ENCODE assay signal across 12 mouse cellular contexts in genomic region chr10:89902720-89903337, GRCm38 (mm10). TPM values are rescaled to one million over a fixed set of nuclear protein-coding genes. Genes with fewer than 3 reads are reported as not detected.
DNase-seq lines count a peak whose midpoint lies in the region; ATAC-seq and TF ChIP-seq lines count a peak whose summit lies in the region.
"Had no signal": no experiment of that assay in that cellular context is flagged by ENCODE, and none has a peak within 500 bp of the region (broad histone marks: within the 10 kb centered on the region; RNA-seq: fewer than 3 reads in every experiment).

No protein-coding gene starts in this region.

- ATAC-seq in lung, embryonic 14.5 days (ENCODE audit: insufficient read depth), result no peak

- H3K27ac ChIP-seq in heart, adult 2 months, result no peak overlapping the region
- H3K27ac ChIP-seq in lung, embryonic 14.5 days (ENCODE audit: low read depth), result no peak overlapping the region
- no peak overlapping the region for H3K27ac ChIP-seq in cortical plate, adult 2 months (ENCODE audit: insufficient read depth, low read length)
- H3K27ac ChIP-seq: embryonic facial prominence, embryonic 13.5 days had no signal

- no peaks in the 10 kb centered on the region for H3K9me3 ChIP-seq in lung, embryonic 14.5 days (ENCODE audit: low read depth, low read length)
- H3K9me3 ChIP-seq: embryonic facial prominence, embryonic 13.5 days had no signal

- TF ChIP-seq POLR2A in heart, adult 2 months (IDR thresholded peaks at IDR 0.05; ENCODE audit: insufficient read depth, low read depth, low read length), result no peak
- no peak for TF ChIP-seq POLR2A in brain, embryonic 14.5 days (IDR thresholded peaks at IDR 0.05; ENCODE audit: borderline replicate concordance, extremely low read depth, insufficient read depth, insufficient read length, poor library complexity, severe bottlenecking)
- no peak for TF ChIP-seq POLR2A in cortical plate, adult 2 months (IDR thresholded peaks at IDR 0.05; ENCODE audit: extremely low read depth, insufficient read depth, low read length)

- no peaks in the 10 kb centered on the region for H3K79me2 ChIP-seq in heart, adult 2 months (replicated peaks; ENCODE audit: control insufficient read depth, insufficient read depth, low read length)

- H3K36me3 ChIP-seq in heart, adult 2 months (ENCODE audit: control insufficient read depth, insufficient read depth, low read length), result no peaks in the 10 kb centered on the region
- H3K36me3 ChIP-seq in lung, embryonic 14.5 days (ENCODE audit: insufficient read depth), result no peaks in the 10 kb centered on the region
- H3K36me3 ChIP-seq: embryonic facial prominence, embryonic 13.5 days had no signal

- no peak for DNase-seq in heart, adult 2 months
- DNase-seq in heart, adult 11 months, result no peak
- peak; percentile 3 for DNase-seq in lung, embryonic 14.5 days
- no peak for DNase-seq in lung, postnatal 4 days
- DNase-seq in brain, embryonic 14.5 days (ENCODE audit: low read depth), result peak; percentile 63
- DNase-seq in testis, postnatal 14 days (ENCODE audit: low spot score), result no peak
- DNase-seq in heart, postnatal 25 days (ENCODE audit: low spot score), result no peak
- DNase-seq: lung, postnatal 10 days; right cerebral cortex, postnatal 4 days had no signal

- no peak overlapping the region for H3K4me3 ChIP-seq in heart, adult 2 months
- H3K4me3 ChIP-seq in lung, embryonic 14.5 days (ENCODE audit: low read depth, low read length), result no peak overlapping the region
- H3K4me3 ChIP-seq in cortical plate, adult 2 months (ENCODE audit: insufficient read depth, low read length), result no peak overlapping the region
- H3K4me3 ChIP-seq: embryonic facial prominence, embryonic 13.5 days had no signal

- 0 out of 2 replicates have a peak, but pooled peaks have one; percentile 8 for TF ChIP-seq CTCF in heart, adult 2 months (IDR thresholded peaks at IDR 0.05)
- TF ChIP-seq CTCF in lung, embryonic 14.5 days (IDR thresholded peaks at IDR 0.05; ENCODE audit: low read depth), result 0 out of 2 replicates have a peak, but pooled peaks have one; percentile 14
- no peak for TF ChIP-seq CTCF in brain, embryonic 14.5 days (IDR thresholded peaks at IDR 0.05; ENCODE audit: borderline replicate concordance, extremely low read depth, insufficient read depth, insufficient read length)
- TF ChIP-seq CTCF in cortical plate, adult 2 months (IDR thresholded peaks at IDR 0.05; ENCODE audit: extremely low read depth, insufficient read depth, low read length), result peak; percentile 15; the same call in 1 of the 2 replicates

- no peak overlapping the region for H3K4me2 ChIP-seq in lung, embryonic 14.5 days
- H3K4me2 ChIP-seq: embryonic facial prominence, embryonic 13.5 days had no signal

- WGBS in heart, adult 2 months, result 57% methylated on average over 7 of the region's 7 CpGs
- WGBS in lung, embryonic 14.5 days, result 54% methylated on average over 7 of the region's 7 CpGs

- no peak overlapping the region for H3K9ac ChIP-seq in heart, adult 2 months (ENCODE audit: low read depth, low read length)
- no peak overlapping the region for H3K9ac ChIP-seq in lung, embryonic 14.5 days
- H3K9ac ChIP-seq: embryonic facial prominence, embryonic 13.5 days had no signal

- intact Hi-C loops in heart, adult 2 months (cut with DNase I), result no loop called here
- intact Hi-C loops in heart, postnatal 25 days (cut with DNase I), result no loop called here

- no peak for TF ChIP-seq EP300 in heart, adult 2 months (IDR thresholded peaks at IDR 0.05; ENCODE audit: insufficient read depth, low read depth, low read length)

- H3K27me3 ChIP-seq in heart, adult 2 months (ENCODE audit: control insufficient read depth, insufficient read depth, low read length), result no peaks in the 10 kb centered on the region
- H3K27me3 ChIP-seq in lung, embryonic 14.5 days (ENCODE audit: insufficient read depth, low read length), result no peaks in the 10 kb centered on the region
- H3K27me3 ChIP-seq: embryonic facial prominence, embryonic 13.5 days had no signal

- no peaks in the 10 kb centered on the region for H3K4me1 ChIP-seq in heart, adult 2 months (ENCODE audit: control insufficient read depth, insufficient read depth, low read length)
- no peaks in the 10 kb centered on the region for H3K4me1 ChIP-seq in lung, embryonic 14.5 days (ENCODE audit: insufficient read depth)
- H3K4me1 ChIP-seq in cortical plate, adult 2 months (ENCODE audit: control insufficient read depth, insufficient read depth, low read length), result no peaks in the 10 kb centered on the region
- H3K4me1 ChIP-seq: embryonic facial prominence, embryonic 13.5 days had no signal

RNA-seq across cellular contexts. Expression of gene Anks1b, which starts 29.5 kb away (rescaled TPM):
- total RNA-seq in heart, adult 2 months (2021), result under 1 TPM; 0.16 to 0.52 TPM
- polyA plus RNA-seq in heart, adult 2 months (2012; rRNA removed), result 0.12 and 0.80 TPM in 2 replicates
- 0.26 and 1.2 TPM in 2 replicates for polyA plus RNA-seq in lung, embryonic 14.5 days (2014; fragmentation: Nextera tagmentation; extraction: Ambion mirVana)
- 55.7 and 67.7 TPM in 2 replicates for polyA plus RNA-seq in brain, embryonic 14.5 days (2012; rRNA removed)
- polyA plus RNA-seq in cortical plate, adult 2 months (2012; rRNA removed), result 231 and 238 TPM in 2 replicates
- under 1 TPM; 0.48 to 0.70 TPM for total RNA-seq in heart, postnatal 25 days (2021)
- total RNA-seq: monocyte, adult 5-6 weeks had no signal

Comparison
In these comparisons a context has a peak if more than half of its experiments do, and no peak if none do; other contexts are left out.
1. DNase-seq: peak in lung, embryonic 14.5 days (single experiment) and brain, embryonic 14.5 days (single experiment); none in heart, adult 2 months (0 of 2), heart, adult 11 months (single experiment), lung, postnatal 4 days (0 of 2), testis, postnatal 14 days (single experiment) and heart, postnatal 25 days (single experiment).
2. RNA of gene Anks1b, which starts 29.5 kb away (polyA plus RNA-seq): 231 to 238 TPM in cortical plate, adult 2 months and 55.7 to 67.7 TPM in brain, embryonic 14.5 days; 0.26 to 1.2 TPM in lung, embryonic 14.5 days and 0.12 to 0.80 TPM in heart, adult 2 months; every median in the first group is over 10 times any median in the second.